In the genomic region with DNA sequence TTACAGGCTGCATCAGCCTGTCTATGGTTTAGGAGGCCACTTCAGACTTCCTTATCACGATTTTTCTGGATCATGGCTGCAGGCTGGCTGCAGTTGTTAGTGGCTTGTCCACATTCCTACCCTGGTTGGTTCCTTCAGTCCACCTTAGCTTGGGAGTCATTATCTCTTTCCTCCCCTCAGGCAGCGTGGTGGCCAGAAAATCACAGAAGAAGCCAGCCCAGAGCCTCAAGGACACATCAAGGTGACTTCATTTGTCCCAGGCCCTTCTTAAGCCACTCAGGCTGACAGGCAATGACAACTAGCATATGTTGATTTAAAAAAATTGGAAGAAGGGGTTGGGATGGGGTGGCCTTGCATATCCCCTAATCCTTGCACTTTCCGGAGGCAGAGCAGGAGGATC, we compare ENCODE assay signal across 20 mouse cellular contexts. TPM values are rescaled to one million over a fixed set of nuclear protein-coding genes. Genes with fewer than 3 reads are reported as not detected.
A peak's percentile ranks its signal among the peaks of the same experiment; 100 is the strongest.
DNase-seq lines count a peak whose midpoint lies in the region; ATAC-seq and TF ChIP-seq lines count a peak whose summit lies in the region.
"Had no signal": no experiment of that assay in that cellular context is flagged by ENCODE, and none has a peak within 500 bp of the region (broad histone marks: within the 10 kb centered on the region; RNA-seq: fewer than 3 reads in every experiment).

No protein-coding gene starts in this region.

- peak overlapping the region; percentile 74 for H3K27ac ChIP-seq in heart, embryonic 10.5 days
- H3K27ac ChIP-seq in heart, embryonic 11.5 days (ENCODE audit: low read depth, low read length): no peak overlapping the region
- peak overlapping the region; percentile 18; the same call in 1 of the 2 replicates for H3K27ac ChIP-seq in kidney, adult 2 months (ENCODE audit: insufficient read depth, low read depth, low read length)
- H3K27ac ChIP-seq in limb, embryonic 13.5 days: peak overlapping the region; percentile 10; the same call in 1 of the 2 replicates
- H3K27ac ChIP-seq: forebrain, embryonic 12.5 days; liver, embryonic 14.5 days; midbrain, embryonic 10.5 days; neural tube, embryonic 12.5 days had no signal

- peaks cover 37% of the 10 kb centered on the region for H3K4me1 ChIP-seq in heart, embryonic 10.5 days
- H3K4me1 ChIP-seq in heart, embryonic 11.5 days (ENCODE audit: control insufficient read depth, insufficient read depth, low read length): peaks cover 18% of the 10 kb centered on the region
- H3K4me1 ChIP-seq in kidney, adult 2 months (ENCODE audit: control insufficient read depth, insufficient read depth, low read length): peaks cover 6% of the 10 kb centered on the region; the same call in 1 of the 2 replicates
- peaks cover 80% of the 10 kb centered on the region for H3K4me1 ChIP-seq in E14TG2a.4 (replicated peaks; ENCODE audit: low read depth, low read length)
- peaks cover 18% of the 10 kb centered on the region for H3K4me1 ChIP-seq in limb, embryonic 13.5 days

- no peak overlapping the region for H3K9ac ChIP-seq in heart, embryonic 11.5 days (ENCODE audit: low read depth, low read length)
- no peak overlapping the region for H3K9ac ChIP-seq in limb, embryonic 13.5 days
- H3K9ac ChIP-seq: forebrain, embryonic 12.5 days; liver, embryonic 14.5 days; neural tube, embryonic 12.5 days had no signal

- H3K9me3 ChIP-seq in heart, embryonic 10.5 days: no peaks in the 10 kb centered on the region
- H3K9me3 ChIP-seq in heart, embryonic 11.5 days (replicated peaks; ENCODE audit: control insufficient read depth, low read length): no peaks in the 10 kb centered on the region
- no peaks in the 10 kb centered on the region for H3K9me3 ChIP-seq in E14TG2a.4 (ENCODE audit: low read length)
- no peaks in the 10 kb centered on the region for H3K9me3 ChIP-seq in limb, embryonic 13.5 days
- H3K9me3 ChIP-seq: forebrain, embryonic 12.5 days; midbrain, embryonic 10.5 days; neural tube, embryonic 12.5 days had no signal

- no peak overlapping the region for H3K4me2 ChIP-seq in heart, embryonic 11.5 days
- H3K4me2 ChIP-seq in limb, embryonic 13.5 days (replicated peaks): no peak overlapping the region
- H3K4me2 ChIP-seq: forebrain, embryonic 12.5 days; neural tube, embryonic 12.5 days had no signal

- 42% methylated on average over 3 of the region's 3 CpGs for WGBS in heart, embryonic 10.5 days
- 50% methylated on average over 3 of the region's 3 CpGs for WGBS in heart, embryonic 11.5 days (ENCODE audit: insufficient replicate concordance)
- WGBS in kidney, adult 2 months: 66% methylated on average over 3 of the region's 3 CpGs
- WGBS in limb, embryonic 13.5 days: 72% methylated on average over 3 of the region's 3 CpGs

- no peak for ATAC-seq in heart, embryonic 11.5 days (replicated peaks; ENCODE audit: insufficient number of reproducible peaks, low FRiP score, low TSS enrichment)
- no peak for ATAC-seq in limb, embryonic 13.5 days (ENCODE audit: low FRiP score, low read depth)
- ATAC-seq: CD4-positive, CD25-positive, alpha-beta regulatory T cell, adult 4 months had no signal

- intact Hi-C loops in left cerebral cortex, postnatal 10 days (cut with DNase I): no loop called here

- TF ChIP-seq CTCF in kidney, adult 2 months (conservative IDR thresholded peaks at IDR 0.05; ENCODE audit: insufficient read depth, insufficient read length, low read depth, low read length): no peak
- TF ChIP-seq CTCF in E14TG2a.4 (conservative IDR thresholded peaks at IDR 0.05; ENCODE audit: low read length): no peak

- DNase-seq in heart, embryonic 10.5 days (ENCODE audit: low spot score): no peak
- DNase-seq in kidney, adult 2 months: no peak
- no peak for DNase-seq in kidney, adult 18-20 months
- DNase-seq in urinary bladder, postnatal 4 days (ENCODE audit: low spot score in 2 of 2): no peak
- DNase-seq in left cerebral cortex, postnatal 10 days (ENCODE audit: extremely low spot score in 1 of 2, low spot score in 2 of 2): no peak
- DNase-seq: adrenal gland, postnatal 10 days; cerebellum, adult 11-12 months; cerebellum, postnatal 25 days; spleen, adult 18-20 months had no signal

- H3K36me3 ChIP-seq in heart, embryonic 10.5 days: peaks cover 5% of the 10 kb centered on the region; the same call in 1 of the 2 replicates
- no peaks in the 10 kb centered on the region for H3K36me3 ChIP-seq in heart, embryonic 11.5 days (ENCODE audit: control insufficient read depth, insufficient read depth, low read length)
- H3K36me3 ChIP-seq in kidney, adult 2 months (ENCODE audit: control insufficient read depth, insufficient read depth, low read length): no peaks in the 10 kb centered on the region
- peaks cover 11% of the 10 kb centered on the region for H3K36me3 ChIP-seq in E14TG2a.4 (ENCODE audit: insufficient read depth, low read length)
- H3K36me3 ChIP-seq in limb, embryonic 13.5 days: no peaks in the 10 kb centered on the region
- H3K36me3 ChIP-seq: forebrain, embryonic 12.5 days; neural tube, embryonic 12.5 days had no signal

- H3K4me3 ChIP-seq in heart, embryonic 10.5 days: peak overlapping the region; percentile 27; the same call in 1 of the 2 replicates
- no peak overlapping the region for H3K4me3 ChIP-seq in heart, embryonic 11.5 days (ENCODE audit: low read depth, low read length)
- no peak overlapping the region for H3K4me3 ChIP-seq in kidney, adult 2 months (ENCODE audit: insufficient read depth, low read depth, low read length)
- H3K4me3 ChIP-seq in E14TG2a.4 (replicated peaks; ENCODE audit: low read length): peak overlapping the region; percentile 30
- H3K4me3 ChIP-seq in limb, embryonic 13.5 days: no peak overlapping the region
- H3K4me3 ChIP-seq: forebrain, embryonic 12.5 days; midbrain, embryonic 10.5 days; neural tube, embryonic 12.5 days had no signal

- no peak for TF ChIP-seq POLR2A in kidney, adult 2 months (IDR thresholded peaks at IDR 0.05; ENCODE audit: low read depth, low read length)

- no peaks in the 10 kb centered on the region for H3K27me3 ChIP-seq in heart, embryonic 10.5 days (ENCODE audit: insufficient read depth, poor library complexity, severe bottlenecking)
- no peaks in the 10 kb centered on the region for H3K27me3 ChIP-seq in heart, embryonic 11.5 days (ENCODE audit: control insufficient read depth, insufficient read depth, low read length)
- no peaks in the 10 kb centered on the region for H3K27me3 ChIP-seq in kidney, adult 2 months (replicated peaks; ENCODE audit: control insufficient read depth, insufficient read depth, low read length)
- no peaks in the 10 kb centered on the region for H3K27me3 ChIP-seq in E14TG2a.4 (ENCODE audit: insufficient read depth, low read length)
- no peaks in the 10 kb centered on the region for H3K27me3 ChIP-seq in limb, embryonic 13.5 days
- H3K27me3 ChIP-seq: forebrain, embryonic 12.5 days; neural tube, embryonic 12.5 days had no signal

RNA-seq across cellular contexts. Expression of gene Ppp1cc, which starts 3.3 kb away (rescaled TPM):
- 243 and 295 TPM in 2 replicates for polyA plus RNA-seq in heart, embryonic 10.5 days (2016; fragmentation: Nextera tagmentation; extraction: Ambion mirVana)
- 216 and 225 TPM in 2 replicates for polyA plus RNA-seq in heart, embryonic 11.5 days (2014; fragmentation: Nextera tagmentation; extraction: Ambion mirVana)
- polyA plus RNA-seq in kidney, adult 2 months (2012; rRNA removed): 75.8 and 91.5 TPM in 2 replicates
- polyA plus RNA-seq in limb, embryonic 13.5 days (2015; fragmentation: Nextera tagmentation; extraction: Ambion mirVana): 231 and 235 TPM in 2 replicates
- 100 to 1,000 TPM; 170 to 190 TPM for total RNA-seq in left cerebral cortex, postnatal 10 days (2021)

RNA-seq across cellular contexts. Expression of gene Ccdc63, which starts 14.2 kb away (rescaled TPM):
- 0.20 and 0.39 TPM in 2 replicates for polyA plus RNA-seq in heart, embryonic 10.5 days (2016; fragmentation: Nextera tagmentation; extraction: Ambion mirVana)
- 0.47 and 0.51 TPM in 2 replicates for polyA plus RNA-seq in heart, embryonic 11.5 days (2014; fragmentation: Nextera tagmentation; extraction: Ambion mirVana)
- 0.09 and 0.14 TPM in 2 replicates for polyA plus RNA-seq in kidney, adult 2 months (2012; rRNA removed)
- 0.14 TPM in 1 of 2 replicates, not detected in the other for polyA plus RNA-seq in limb, embryonic 13.5 days (2015; fragmentation: Nextera tagmentation; extraction: Ambion mirVana)
- total RNA-seq in left cerebral cortex, postnatal 10 days (2021): 1 to 10 TPM in 1 of 2 experiments, under 1 TPM in 1; 0.24 to 1.2 TPM
- total RNA-seq: adrenal gland, postnatal 10 days had no signal
- polyA plus RNA-seq: forebrain, embryonic 12.5 days; hindbrain, embryonic 11.5 days; midbrain, embryonic 10.5 days; neural tube, embryonic 12.5 days; stomach, embryonic 14.5 days had no signal

RNA-seq across cellular contexts. Expression of gene Hvcn1, which starts 51.8 kb away (rescaled TPM):
- polyA plus RNA-seq in heart, embryonic 10.5 days (2016; fragmentation: Nextera tagmentation; extraction: Ambion mirVana): 2.7 and 6.7 TPM in 2 replicates
- 1.7 and 2.7 TPM in 2 replicates for polyA plus RNA-seq in heart, embryonic 11.5 days (2014; fragmentation: Nextera tagmentation; extraction: Ambion mirVana)
- polyA plus RNA-seq in kidney, adult 2 months (2012; rRNA removed): 6.4 and 13.1 TPM in 2 replicates
- polyA plus RNA-seq in limb, embryonic 13.5 days (2015; fragmentation: Nextera tagmentation; extraction: Ambion mirVana): 9.6 and 9.8 TPM in 2 replicates
- total RNA-seq in left cerebral cortex, postnatal 10 days (2021): 1 to 10 TPM; 2.1 to 2.6 TPM

RNA-seq across cellular contexts. Expression of gene Myl2, which starts 54.0 kb away (rescaled TPM):
- polyA plus RNA-seq in heart, embryonic 10.5 days (2016; fragmentation: Nextera tagmentation; extraction: Ambion mirVana): 3,021 and 6,084 TPM in 2 replicates
- 6,790 and 6,847 TPM in 2 replicates for polyA plus RNA-seq in heart, embryonic 11.5 days (2014; fragmentation: Nextera tagmentation; extraction: Ambion mirVana)
- 0.90 and 11.8 TPM in 2 replicates for polyA plus RNA-seq in kidney, adult 2 months (2012; rRNA removed)
- polyA plus RNA-seq in limb, embryonic 13.5 days (2015; fragmentation: Nextera tagmentation; extraction: Ambion mirVana): 0.61 and 1.0 TPM in 2 replicates
- total RNA-seq in left cerebral cortex, postnatal 10 days (2021): 1 to 10 TPM in 1 of 2 experiments, under 1 TPM in 1; 0.97 to 1.4 TPM
- total RNA-seq: layer of hippocampus, postnatal 10 days had no signal
- polyA plus RNA-seq: CD4-positive, CD25-positive, alpha-beta regulatory T cell, adult 4 months had no signal

Comparison
In these comparisons a context has a peak if more than half of its experiments do, and no peak if none do; other contexts are left out.
1. H3K4me3 ChIP-seq: peak in heart, embryonic 10.5 days (single experiment) and E14TG2a.4 (single experiment); none in heart, embryonic 11.5 days (single experiment), kidney, adult 2 months (single experiment) and limb, embryonic 13.5 days (single experiment).